Mouse (Mus musculus): ENCODE data around the gene Pik3ca.

The Pik3ca gene

DNA sequence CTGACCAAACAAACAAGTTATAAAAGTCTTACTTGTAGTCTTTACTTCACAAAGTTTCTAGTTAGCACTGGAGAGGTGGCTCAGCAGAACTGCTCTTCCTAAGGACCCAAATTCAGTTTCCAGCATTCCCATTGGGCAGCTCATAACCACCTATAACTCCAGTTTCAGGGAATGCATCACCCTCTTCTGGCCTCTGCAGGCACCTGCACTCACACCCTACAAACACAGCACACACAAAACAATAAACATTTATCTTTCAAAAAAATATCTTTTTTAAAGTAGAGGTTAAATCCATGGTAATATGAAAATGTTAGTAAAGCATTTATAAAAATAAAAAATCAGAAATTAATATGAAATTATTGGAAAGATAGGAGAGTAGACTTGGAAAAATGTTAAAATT lies 44.2 kb downstream of the Pik3ca start:
- DNase-seq (ENCODE audit: low read depth, low spot score): no peak

GRCm38 (mm10) chr3:32454329-32455021 lies 57.0 kb downstream of the Pik3ca start:
- no peak for DNase-seq (ENCODE audit: low read depth, low spot score)

GRCm38 (mm10) chr3:32459777-32460176 lies 62.3 kb downstream of the Pik3ca start:
- peak; percentile 68 for DNase-seq (ENCODE audit: low read depth, low spot score)

DNA sequence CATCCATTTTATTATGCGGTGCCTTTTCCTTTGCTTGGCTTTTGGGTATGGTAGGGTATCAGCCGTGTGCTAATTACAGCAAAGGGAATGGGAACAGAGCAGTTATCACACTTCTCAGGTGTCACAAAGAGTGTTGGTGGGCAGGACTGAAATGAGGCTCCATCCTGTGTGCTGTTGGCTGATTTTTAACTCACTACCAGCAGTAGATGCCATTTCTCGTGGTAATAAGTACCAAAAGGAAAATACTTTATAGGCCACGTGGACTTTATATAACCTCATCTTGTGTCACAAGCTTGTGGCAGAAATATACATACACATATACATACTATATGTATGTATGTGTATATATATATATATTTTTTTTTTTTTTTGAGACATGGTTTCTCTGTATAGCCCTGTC lies 69.8 kb downstream of the Pik3ca start:
- DNase-seq (ENCODE audit: low read depth, low spot score): no peak

DNA sequence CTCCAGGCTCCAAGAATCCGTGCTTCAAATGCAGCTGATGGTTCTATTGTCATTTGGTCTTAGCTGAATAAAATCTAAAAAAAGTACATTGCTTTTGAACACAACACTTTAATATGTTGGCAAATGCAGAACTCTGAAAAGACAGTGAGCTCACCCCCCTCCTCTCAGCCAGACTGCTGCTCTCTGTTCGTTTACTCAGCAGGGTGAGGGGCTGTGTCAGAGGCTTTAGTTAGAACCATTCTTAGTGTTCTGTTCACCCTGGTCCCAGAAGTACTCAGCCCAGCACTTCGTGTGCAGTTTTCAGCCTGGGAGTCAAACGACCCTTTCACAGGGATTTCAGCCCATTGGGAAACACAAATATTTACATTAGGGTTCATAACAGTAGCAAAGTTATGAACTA lies 70.9 kb downstream of the Pik3ca start:
- DNase-seq (ENCODE audit: low read depth, low spot score): no peak

DNA sequence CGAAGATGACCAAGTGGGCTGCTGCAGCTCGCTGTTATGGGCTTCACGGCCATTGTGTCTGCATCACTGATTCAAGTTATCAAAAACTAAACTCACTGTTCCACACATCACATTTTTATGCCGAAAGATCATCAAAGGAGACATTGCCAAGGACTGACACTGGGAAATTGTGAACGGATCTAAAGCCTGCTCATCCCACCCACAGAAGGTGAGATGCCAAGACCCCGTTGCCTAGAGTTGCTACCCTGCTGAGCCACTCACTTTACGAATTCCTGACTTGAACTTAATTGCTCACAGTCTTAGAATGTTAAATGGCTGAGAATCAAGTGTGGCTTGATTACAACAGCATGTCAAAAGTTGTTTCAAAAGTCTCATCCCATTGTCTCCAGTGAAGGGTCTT lies 73.0 kb downstream of the Pik3ca start:
- no peak for DNase-seq (ENCODE audit: low read depth, low spot score)

- DNase-seq (ENCODE audit: low read depth, low spot score): no peak
Observed at GRCm38 (mm10) chr3:32471098-32471497, 73.6 kb downstream of the Pik3ca start.

- no peak for DNase-seq (ENCODE audit: low read depth, low spot score)
Observed at GRCm38 (mm10) chr3:32472191-32472900, 74.9 kb downstream of the Pik3ca start.

DNA sequence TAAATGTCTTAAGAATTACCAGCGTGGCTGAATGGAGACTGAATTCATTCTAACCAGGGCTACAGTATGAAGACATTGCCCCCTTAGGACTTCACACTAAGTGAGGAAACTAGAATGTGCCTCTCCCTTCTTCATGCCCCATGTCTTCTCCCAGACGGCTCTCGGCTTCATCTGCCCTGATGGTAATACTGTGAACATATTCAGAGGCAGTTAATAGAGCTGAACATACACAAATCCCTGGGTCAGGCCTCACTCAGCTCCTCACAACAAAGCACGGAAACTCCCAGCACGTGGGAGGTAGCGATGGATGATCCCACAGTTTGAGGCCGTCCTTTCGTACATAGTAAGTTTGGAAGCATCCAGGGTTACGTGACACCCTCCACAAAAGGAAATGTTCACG lies 75.7 kb downstream of the Pik3ca start:
- no peak for DNase-seq (ENCODE audit: low read depth, low spot score)

DNA sequence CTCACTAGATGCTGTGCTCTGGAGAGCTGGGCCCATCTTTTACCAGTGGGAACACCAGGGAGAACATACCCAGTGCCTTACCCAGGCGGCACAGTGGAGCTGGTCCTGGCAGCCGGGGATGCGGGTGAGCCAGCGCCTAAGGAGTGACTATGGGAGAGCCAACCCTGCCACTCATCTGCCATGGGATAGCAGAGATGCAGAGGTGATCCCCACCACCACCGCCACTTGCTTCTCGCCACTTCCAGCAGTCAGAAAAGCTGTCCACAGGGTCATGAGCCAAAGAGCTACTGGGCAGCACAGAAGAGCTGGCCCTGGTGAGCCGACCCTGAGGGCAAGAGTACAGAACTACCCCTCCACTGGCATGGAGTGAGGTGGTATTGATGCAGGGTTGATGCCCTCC lies 82.5 kb downstream of the Pik3ca start:
- DNase-seq (ENCODE audit: low read depth, low spot score): no peak

DNA sequence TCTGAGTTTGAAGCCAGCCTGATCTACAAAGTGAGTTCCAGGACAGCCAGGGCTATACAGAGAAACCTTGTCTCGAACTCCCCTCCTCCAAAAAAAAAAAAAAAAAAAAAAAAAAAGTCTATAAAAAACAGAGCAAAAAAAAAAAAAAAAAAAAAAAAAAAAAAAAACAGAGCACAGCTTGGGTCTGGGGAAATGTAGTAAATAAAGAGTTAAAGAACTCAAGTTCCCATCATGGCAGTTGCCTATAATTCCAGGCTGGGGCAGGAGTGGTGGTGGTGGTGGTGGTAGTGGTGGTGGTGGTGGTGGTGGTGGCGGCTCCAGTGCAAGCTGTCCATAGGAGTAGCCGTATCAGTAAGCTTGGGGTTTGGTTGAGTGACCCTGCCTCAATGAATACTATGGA lies 85.6 kb downstream of the Pik3ca start:
- no peak for DNase-seq (ENCODE audit: low read depth, low spot score)

DNA sequence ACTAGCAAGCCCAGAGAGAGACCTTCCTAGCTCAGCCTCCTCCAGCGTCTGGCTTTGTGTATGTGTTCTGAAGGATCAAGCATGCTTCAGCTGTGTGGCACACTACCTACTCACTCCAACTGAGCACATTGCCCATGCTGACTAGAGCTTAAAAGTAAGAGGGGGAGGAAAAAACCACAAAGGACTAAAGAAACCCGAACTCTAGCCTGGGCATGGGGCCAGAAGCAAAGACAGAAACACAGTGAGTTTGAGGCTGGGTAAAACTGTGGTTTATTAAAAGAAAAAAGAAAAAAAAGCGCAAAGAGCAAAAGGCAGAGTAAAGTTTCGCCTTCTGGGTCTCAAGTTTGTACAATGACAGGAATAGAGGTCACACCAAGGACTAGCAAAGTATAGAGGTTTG lies 89.1 kb downstream of the Pik3ca start:
- no peak for DNase-seq (ENCODE audit: low read depth, low spot score)

- no peak for DNase-seq (ENCODE audit: low read depth, low spot score)
Observed at GRCm38 (mm10) chr3:32488172-32488571, 90.7 kb downstream of the Pik3ca start.

DNA sequence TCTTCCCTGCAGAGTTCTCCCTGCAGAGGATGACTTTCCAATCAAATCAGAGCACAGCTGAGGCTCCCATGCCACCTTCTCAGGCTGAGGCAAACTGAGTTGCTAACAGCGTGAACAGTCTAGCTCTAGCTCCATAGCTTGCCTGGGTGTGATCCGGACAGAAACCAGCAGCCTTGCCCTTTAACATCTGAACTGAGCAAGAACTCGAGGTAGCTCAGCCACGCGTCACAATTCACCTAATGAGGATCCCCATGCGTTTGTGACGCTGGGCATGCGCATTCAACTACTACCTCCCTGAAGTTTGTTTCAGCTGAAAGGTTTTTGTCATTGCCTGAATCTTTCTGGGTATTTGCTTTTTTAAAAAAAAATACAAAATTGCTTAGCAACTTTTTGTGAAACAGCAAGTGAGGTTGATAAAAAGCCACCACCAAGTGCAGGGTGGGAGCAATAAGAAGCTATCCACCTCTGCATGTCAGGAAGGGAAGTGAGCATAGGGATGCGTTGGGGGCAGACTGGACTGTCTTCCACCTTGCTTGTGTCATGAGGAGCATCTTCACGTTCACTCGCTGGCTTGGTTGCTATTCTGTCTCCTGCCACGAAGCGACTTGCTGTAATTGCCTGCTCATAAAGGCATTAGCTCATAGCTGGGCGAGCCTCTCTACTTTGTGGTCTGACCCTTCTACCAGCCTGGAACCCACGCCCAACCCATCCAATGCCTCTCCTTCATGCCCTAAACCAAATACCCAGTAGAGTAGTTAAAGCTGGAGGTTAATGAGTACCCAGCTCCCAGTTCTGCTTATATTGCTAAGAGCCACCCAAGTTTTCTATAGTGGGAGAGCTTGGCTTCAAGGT lies 92.8 kb downstream of the Pik3ca start:
- no peak for DNase-seq (ENCODE audit: low read depth, low spot score)

DNA sequence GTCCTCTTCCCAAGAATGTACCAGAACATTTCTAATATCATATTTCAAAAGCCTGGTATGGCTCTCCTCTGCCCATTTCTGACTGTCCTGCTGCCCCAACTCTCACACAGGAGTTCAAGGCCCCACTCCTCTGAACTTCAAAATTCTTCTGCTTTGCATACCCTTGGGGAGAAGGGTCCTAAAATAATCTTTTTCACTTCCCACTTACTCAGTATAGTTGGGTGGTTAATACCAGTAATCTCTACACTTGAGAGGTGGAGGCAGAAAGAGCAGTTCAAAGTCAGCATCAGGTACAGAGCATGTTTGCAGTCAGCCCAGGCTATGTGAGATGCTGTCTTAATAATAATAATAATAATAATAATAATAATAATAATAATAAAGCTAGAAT lies 93.5 kb downstream of the Pik3ca start:
- no peak for DNase-seq (ENCODE audit: low read depth, low spot score)

DNA sequence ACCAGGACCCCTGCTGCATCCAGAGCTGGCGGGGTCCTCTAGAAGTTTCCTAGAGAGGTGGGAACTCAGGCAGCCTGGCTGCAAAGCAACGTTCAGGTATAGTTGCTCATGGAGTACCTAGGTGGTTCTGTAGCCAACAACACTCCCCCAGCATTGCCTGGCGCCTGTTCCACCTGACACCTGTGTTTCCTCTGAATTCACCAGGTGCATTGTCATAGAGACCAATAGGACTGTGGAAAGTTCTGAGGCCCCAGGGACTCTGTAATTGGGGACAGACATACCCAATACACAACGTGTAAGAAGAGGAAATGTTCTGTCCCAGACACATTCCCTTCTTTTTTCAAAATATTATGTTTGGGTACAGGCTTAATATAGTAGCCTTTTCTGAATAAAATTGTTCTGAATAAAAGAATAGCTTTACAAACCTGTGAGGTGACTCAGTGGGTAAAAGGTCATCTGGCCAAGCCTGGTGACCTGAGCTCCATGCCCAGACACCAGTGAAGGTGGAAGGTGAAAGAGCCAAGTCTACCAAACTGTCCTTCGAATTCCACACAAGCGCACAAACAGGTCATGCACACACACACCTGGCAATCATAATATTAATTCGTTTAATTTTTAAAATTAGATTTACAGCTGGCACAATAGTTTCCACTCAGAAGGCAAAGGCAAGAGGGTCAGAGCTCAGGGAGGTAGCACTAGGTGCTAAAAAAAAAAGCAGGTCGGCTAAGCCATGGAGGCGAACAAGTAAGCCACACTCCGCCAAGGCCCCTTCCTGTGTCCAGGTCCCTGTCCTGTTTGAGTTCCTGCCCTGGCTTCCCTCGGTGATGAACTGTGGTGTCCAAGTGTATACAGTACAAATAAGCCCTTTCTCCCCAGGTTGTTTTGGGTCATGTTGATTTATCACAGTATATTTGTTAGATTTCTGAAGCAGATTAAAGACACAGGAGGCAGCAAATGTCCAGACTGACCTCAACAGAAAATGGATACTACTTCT lies 94.9 kb downstream of the Pik3ca start, which contains the start of gene Kcnmb3:
Gene Kcnmb3, minus strand, starts transcription at position 135 of the 994 bp plus-strand sequence.
- DNase-seq (ENCODE audit: low read depth, low spot score): no peak

DNA sequence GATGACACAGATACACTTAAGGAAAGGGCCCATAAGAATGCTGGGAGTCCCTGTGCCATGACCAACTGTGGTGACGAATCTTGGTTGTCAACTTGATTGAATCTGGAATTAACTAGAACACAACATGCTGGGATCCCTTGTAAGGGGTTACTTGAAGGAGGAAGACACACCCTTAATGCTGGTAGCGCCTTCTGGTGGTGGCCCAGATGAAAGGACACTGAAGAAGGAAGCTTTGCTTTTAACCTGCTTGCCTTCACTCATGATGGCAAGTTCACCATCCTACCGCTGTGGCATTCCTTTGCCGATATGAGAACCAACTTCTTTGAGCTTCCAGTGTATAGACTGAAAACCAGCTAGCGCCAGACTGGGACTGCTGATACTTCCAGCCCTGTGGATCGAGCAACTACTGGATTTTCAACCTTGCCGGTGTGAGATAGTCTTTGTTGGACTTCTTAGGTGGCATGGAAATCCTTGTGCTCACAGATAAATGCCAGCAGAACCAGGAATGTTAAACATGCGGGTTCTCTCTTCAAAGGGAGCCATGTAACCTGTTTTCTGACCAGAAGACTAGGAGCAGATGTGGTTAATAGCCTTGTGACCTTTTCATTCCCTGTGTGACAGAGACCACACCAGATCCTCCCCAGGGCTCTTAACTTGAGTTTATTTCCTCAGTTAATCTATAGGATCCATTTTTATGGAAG lies 97.1 kb downstream of the Pik3ca start:
- DNase-seq (ENCODE audit: low read depth, low spot score): peak; percentile 52

GRCm38 (mm10) chr3:32495088-32495770 lies 97.8 kb downstream of the Pik3ca start:
- no peak for DNase-seq (ENCODE audit: low read depth, low spot score)

GRCm38 (mm10) chr3:32495856-32496710 lies 98.6 kb downstream of the Pik3ca start:
- DNase-seq (ENCODE audit: low read depth, low spot score): no peak

Measured in CD4-positive, CD25-positive, alpha-beta regulatory T cell, adult 2 months (primary cell).